Mouse (Mus musculus) heart, embryonic 13.5 days (tissue): Measurements from ENCODE around the gene Lgals9. TPM values are rescaled to one million over a fixed set of nuclear protein-coding genes. Genes with fewer than 3 reads are reported as not detected.

Experiments used
- ATAC-seq: fragments of 200-750 bp; cut with Nextera tagmentation; 2 replicates; pipeline ENCODE4 v1.8.0; 2017; ENCODE audit warnings: moderate TSS enrichment; ENCODE audit not compliant: insufficient number of reproducible peaks, low FRiP score, low TSS enrichment; ENCODE audit errors: extremely low read depth
- H3K27ac ChIP-seq: fragments of 300-500 bp; sonication (generic); replicated peaks from 2 replicates; pipeline ENCODE4 v1.5.1; 2015; ENCODE audit warnings: moderate library complexity, mild to moderate bottlenecking, inconsistent platforms
- H3K27me3 ChIP-seq: fragments of 300-500 bp; sonication (generic); replicated peaks from 2 replicates; pipeline ENCODE4 v1.6.1; 2015; ENCODE audit warnings: mild to moderate bottlenecking, inconsistent platforms
- H3K36me3 ChIP-seq: fragments of 300-500 bp; sonication (generic); 2 replicates; pipeline ENCODE4 v1.6.1; 2015; ENCODE audit warnings: mild to moderate bottlenecking, inconsistent platforms
- H3K4me1 ChIP-seq: fragments of 300-500 bp; sonication (generic); 2 replicates; pipeline ENCODE4 v1.6.1; 2015; ENCODE audit warnings: inconsistent platforms
- H3K4me2 ChIP-seq: fragments of 300-500 bp; sonication (generic); 2 replicates; pipeline ENCODE4 v1.6.1; 2015; ENCODE audit warnings: inconsistent platforms, mild to moderate bottlenecking, moderate library complexity
- H3K4me3 ChIP-seq: fragments of 300-500 bp; sonication (generic); 2 replicates; pipeline ENCODE4 v1.5.1; 2015; ENCODE audit warnings: moderate library complexity, mild to moderate bottlenecking, inconsistent platforms
- H3K9ac ChIP-seq: fragments of 300-500 bp; sonication (generic); 2 replicates; pipeline ENCODE4 v1.6.1; 2015; ENCODE audit warnings: inconsistent platforms, mild to moderate bottlenecking, moderate library complexity
- H3K9me3 ChIP-seq: fragments of 300-500 bp; sonication (generic); 2 replicates; pipeline ENCODE4 v1.6.1; 2016; ENCODE audit warnings: inconsistent platforms
- WGBS: fragments of 180-500 bp; shearing (Covaris S2); methylation state at CpG from one replicate; pipeline ENCODE4 v1.1.7; 2015; ENCODE audit warnings: mixed read lengths; 5-methylcytosine and 5-hydroxymethylcytosine counted together
- polyA plus RNA-seq: library from polyadenylated mRNA; unstranded; fragments of >200 nt; fragmentation: Nextera tagmentation; extraction: Ambion mirVana; gene quantifications from 2 replicates; pipeline ENCODE4 v1.2.1, GENCODE M21; 2015

Lgals9 gene
- polyA plus RNA-seq: 60.2 and 67.9 TPM in 2 replicates

DNA sequence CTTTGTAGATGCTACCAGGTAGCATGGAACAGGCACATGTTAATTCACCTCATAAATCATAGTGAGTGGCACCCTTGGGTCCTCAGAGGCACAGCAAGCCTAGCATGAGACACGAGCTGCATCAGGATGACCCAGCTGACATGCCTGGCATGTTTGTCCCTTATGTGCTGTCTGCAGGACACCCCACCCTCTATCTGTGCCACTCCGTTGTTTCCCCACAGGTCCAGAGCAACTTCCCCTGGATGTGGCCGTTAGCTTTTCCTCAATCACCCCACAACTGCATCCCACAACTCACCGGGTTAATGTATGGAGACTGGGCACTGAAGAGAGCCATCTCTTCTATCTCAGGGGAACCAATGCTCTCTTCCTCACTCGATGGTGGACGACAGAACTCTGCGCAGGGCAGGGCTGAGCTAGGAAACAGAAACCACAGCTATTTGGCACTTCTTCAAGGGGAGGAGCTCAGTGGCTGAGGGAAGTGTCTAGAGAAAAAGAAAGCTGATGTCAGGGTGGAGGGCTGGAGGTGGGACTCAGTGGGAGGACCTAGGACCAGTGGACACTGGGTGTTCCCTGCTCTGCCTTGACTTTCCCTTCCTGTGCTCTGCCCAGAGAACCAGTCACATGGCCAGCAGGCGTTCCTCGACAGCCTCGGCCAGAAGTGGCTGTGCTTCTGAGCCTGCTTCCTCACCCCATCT is at the start of gene Lgals9:
Gene Lgals9 (minus strand): TSS at position 464 of the 695 bp plus-strand sequence.
- Histone ChIP-seq H3K4me1 (peaks cover 9% of the 10 kb centered on the region), H3K27me3 (no peaks in the 10 kb centered on the region), H3K9ac (peak within 1 kb of the TSS; percentile 68), H3K27ac (peak within 1 kb of the TSS; percentile 53), H3K36me3 (no peaks in the 10 kb centered on the region), H3K4me2 (peak within 1 kb of the TSS; percentile 62), H3K9me3 (0 out of 2 replicates have a peak, but pooled peaks cover 8% of the 10 kb centered on the region), H3K4me3 (peak within 1 kb of the TSS; percentile 48)
- ATAC-seq: peak; percentile 8; the same call in 1 of the 2 replicates
- 46% methylated on average over 10 of the region's 10 CpGs for WGBS

GRCm38 (mm10) chr11:79033636-79034035 is 48.9 kb upstream of the Lgals9 start:
- Histone ChIP-seq H3K9ac (no peak overlapping the region), H3K36me3 (peaks cover 70% of the 10 kb centered on the region), H3K4me2 (no peak overlapping the region), H3K9me3 (no peaks in the 10 kb centered on the region), H3K27me3 (no peaks in the 10 kb centered on the region), H3K27ac (no peak overlapping the region), H3K4me3 (no peak overlapping the region), H3K4me1 (peaks cover 12% of the 10 kb centered on the region)
- WGBS: 83% methylated on average over 11 of the region's 11 CpGs
- ATAC-seq: no peak

DNA sequence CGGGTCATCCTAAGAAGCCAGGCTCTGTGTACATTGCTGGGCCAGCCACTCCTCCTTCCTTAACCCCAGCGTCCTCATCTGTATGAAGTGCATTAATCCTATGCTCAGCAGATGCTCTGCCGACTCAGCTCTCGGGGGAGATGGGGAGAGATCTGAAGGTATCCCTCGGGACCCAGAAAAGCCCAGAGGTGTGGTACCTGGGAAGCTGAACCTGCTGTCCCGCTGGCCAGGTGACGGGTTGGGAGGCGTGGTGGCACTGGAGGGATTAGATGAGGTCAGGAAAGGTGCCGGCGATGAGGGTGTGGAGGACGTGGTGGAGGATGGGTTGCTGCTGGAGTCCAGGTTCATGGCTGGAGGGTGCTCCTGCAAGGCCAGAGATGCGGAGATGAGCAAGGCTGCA is 48.3 kb upstream of the Lgals9 start:
- Histone ChIP-seq H3K4me3 (no peak overlapping the region), H3K27ac (no peak overlapping the region), H3K9me3 (no peaks in the 10 kb centered on the region), H3K4me2 (no peak overlapping the region), H3K36me3 (peaks cover 70% of the 10 kb centered on the region), H3K4me1 (peaks cover 12% of the 10 kb centered on the region), H3K9ac (0 out of 2 replicates have a peak overlapping the region, but pooled peaks have one; percentile 15), H3K27me3 (no peaks in the 10 kb centered on the region)
- ATAC-seq: no peak
- 83% methylated on average over 12 of the region's 12 CpGs for WGBS

DNA sequence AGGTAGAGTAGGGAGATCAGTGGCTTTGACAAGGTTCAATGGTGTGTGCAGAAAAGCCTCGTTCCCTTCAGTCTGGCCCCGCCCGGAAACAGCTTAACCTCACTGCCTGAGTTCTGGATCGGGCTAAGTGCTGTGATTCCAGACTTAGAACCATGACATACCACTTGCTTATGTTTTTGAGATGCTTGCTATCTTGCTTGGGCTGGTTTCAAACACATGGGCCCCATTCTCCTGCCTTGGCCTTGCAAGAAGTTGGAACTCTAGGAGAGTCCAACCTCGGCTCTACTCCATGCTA is 46.7 kb upstream of the Lgals9 start:
- Histone ChIP-seq H3K27ac (0 out of 2 replicates have a peak overlapping the region, but pooled peaks have one; percentile 16), H3K4me2 (no peak overlapping the region), H3K9ac (0 out of 2 replicates have a peak overlapping the region, but pooled peaks have one; percentile 28), H3K27me3 (no peaks in the 10 kb centered on the region), H3K4me3 (no peak overlapping the region), H3K4me1 (peaks cover 12% of the 10 kb centered on the region), H3K36me3 (peaks cover 75% of the 10 kb centered on the region), H3K9me3 (no peaks in the 10 kb centered on the region)
- 68% methylated on average over 5 of the region's 5 CpGs for WGBS
- ATAC-seq: no peak

DNA sequence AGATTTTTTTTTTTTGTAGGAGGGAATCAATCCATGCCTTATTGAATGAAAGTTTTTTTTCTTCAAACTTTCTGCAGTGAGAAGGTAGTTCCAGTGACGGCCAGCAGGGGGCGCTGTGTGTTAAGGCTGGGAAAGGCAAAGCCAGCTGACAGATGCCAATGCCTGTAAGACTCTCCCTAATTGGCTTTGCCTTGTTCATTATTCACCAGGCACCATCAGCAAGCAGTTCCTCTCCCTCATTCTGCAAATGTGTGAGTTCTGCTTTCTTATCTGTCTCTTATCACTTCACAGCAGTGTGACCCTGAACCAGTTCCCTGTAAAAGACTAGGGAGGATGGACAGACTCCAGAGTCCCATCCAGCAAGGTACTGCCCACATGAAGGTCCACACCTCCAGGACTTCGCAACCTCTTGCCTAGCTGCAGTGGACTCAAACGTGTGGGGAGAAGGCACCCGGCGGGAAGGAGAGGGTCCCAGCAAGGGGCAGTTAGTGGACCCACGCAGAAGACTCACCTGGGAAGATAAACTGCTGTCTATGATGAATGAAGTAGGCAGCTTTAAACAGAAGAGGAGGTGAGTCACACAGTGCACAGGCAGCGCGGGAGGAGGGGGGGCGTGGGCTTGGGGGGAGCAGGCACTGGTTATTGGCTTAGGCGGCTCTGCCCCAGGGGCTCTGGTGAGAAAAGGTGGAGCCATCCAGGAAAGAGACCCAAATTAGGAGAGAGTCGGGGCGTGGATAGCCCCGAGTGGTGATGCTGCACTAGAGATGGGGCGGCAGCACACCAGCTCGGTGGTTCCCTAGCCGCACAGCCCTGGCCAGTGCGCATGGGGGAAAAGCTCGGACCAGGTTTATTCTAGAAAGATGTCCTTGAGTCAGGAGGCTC is 46.1 kb upstream of the Lgals9 start:
- Histone ChIP-seq H3K4me1 (peaks cover 12% of the 10 kb centered on the region), H3K4me2 (no peak overlapping the region), H3K36me3 (peaks cover 75% of the 10 kb centered on the region), H3K9ac (peak overlapping the region; percentile 28; the same call in 1 of the 2 replicates), H3K27me3 (no peaks in the 10 kb centered on the region), H3K9me3 (no peaks in the 10 kb centered on the region), H3K27ac (0 out of 2 replicates have a peak overlapping the region, but pooled peaks have one; percentile 16), H3K4me3 (no peak overlapping the region)
- WGBS: 25% methylated on average over 19 of the region's 19 CpGs
- ATAC-seq: no peak

GRCm38 (mm10) chr11:79023751-79024150 is 39.0 kb upstream of the Lgals9 start:
- 62% methylated on average over 6 of the region's 6 CpGs for WGBS
- Histone ChIP-seq H3K4me2 (peak overlapping the region; percentile 44), H3K36me3 (peaks cover 76% of the 10 kb centered on the region), H3K27me3 (no peaks in the 10 kb centered on the region), H3K9ac (peak overlapping the region; percentile 40; the same call in 1 of the 2 replicates), H3K4me1 (peaks cover 30% of the 10 kb centered on the region), H3K27ac (peak overlapping the region; percentile 74), H3K4me3 (no peak overlapping the region), H3K9me3 (no peaks in the 10 kb centered on the region)
- no peak for ATAC-seq

- Histone ChIP-seq H3K4me3 (no peak overlapping the region), H3K4me2 (peak overlapping the region; percentile 44), H3K9me3 (no peaks in the 10 kb centered on the region), H3K4me1 (peaks cover 30% of the 10 kb centered on the region), H3K36me3 (peaks cover 77% of the 10 kb centered on the region), H3K27ac (peak overlapping the region; percentile 74), H3K27me3 (no peaks in the 10 kb centered on the region), H3K9ac (peak overlapping the region; percentile 40)
- no peak for ATAC-seq
- WGBS: 23% methylated on average over 7 of the region's 7 CpGs
Measured at GRCm38 (mm10) chr11:79023342-79023741, 38.6 kb upstream of the Lgals9 start.

DNA sequence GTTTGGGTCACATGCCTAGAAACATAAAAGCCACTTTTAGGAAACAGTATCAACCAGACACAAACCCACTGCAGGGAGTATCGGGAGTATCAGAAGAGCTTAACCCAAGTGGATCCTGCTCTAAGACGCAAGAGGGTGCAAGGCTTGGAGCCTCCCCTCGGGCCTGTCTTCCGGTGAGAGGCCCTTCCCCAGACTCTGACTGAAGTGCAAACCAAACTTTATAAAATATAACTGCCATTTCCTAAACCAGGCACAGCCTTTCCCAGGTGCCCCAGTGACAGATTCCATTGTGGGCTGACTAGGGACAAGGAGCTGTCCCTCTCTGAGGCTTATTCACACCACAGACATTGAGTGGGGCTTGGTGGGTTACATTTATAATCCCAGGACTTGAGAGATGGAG is 38.1 kb upstream of the Lgals9 start:
- Histone ChIP-seq H3K4me2 (peak overlapping the region; percentile 44), H3K36me3 (peaks cover 78% of the 10 kb centered on the region), H3K9ac (peak overlapping the region; percentile 40; the same call in 1 of the 2 replicates), H3K9me3 (no peaks in the 10 kb centered on the region), H3K4me1 (peaks cover 30% of the 10 kb centered on the region), H3K27ac (peak overlapping the region; percentile 74), H3K4me3 (no peak overlapping the region), H3K27me3 (no peaks in the 10 kb centered on the region)
- ATAC-seq: no peak
- 83% methylated on average over 4 of the region's 4 CpGs for WGBS

GRCm38 (mm10) chr11:79020535-79021045 is 35.8 kb upstream of the Lgals9 start:
- H3K4me3 ChIP-seq: no peak overlapping the region
- no peaks in the 10 kb centered on the region for H3K27me3 ChIP-seq
- H3K4me1 ChIP-seq: peaks cover 42% of the 10 kb centered on the region
- no peak for ATAC-seq
- H3K36me3 ChIP-seq: peaks cover 77% of the 10 kb centered on the region
- 0 out of 2 replicates have a peak overlapping the region, but pooled peaks have one; percentile 20 for H3K9ac ChIP-seq
- no peaks in the 10 kb centered on the region for H3K9me3 ChIP-seq
- 0 out of 2 replicates have a peak overlapping the region, but pooled peaks have one; percentile 17 for H3K27ac ChIP-seq
- no peak overlapping the region for H3K4me2 ChIP-seq
- WGBS: 74% methylated on average over 21 of the region's 21 CpGs

DNA sequence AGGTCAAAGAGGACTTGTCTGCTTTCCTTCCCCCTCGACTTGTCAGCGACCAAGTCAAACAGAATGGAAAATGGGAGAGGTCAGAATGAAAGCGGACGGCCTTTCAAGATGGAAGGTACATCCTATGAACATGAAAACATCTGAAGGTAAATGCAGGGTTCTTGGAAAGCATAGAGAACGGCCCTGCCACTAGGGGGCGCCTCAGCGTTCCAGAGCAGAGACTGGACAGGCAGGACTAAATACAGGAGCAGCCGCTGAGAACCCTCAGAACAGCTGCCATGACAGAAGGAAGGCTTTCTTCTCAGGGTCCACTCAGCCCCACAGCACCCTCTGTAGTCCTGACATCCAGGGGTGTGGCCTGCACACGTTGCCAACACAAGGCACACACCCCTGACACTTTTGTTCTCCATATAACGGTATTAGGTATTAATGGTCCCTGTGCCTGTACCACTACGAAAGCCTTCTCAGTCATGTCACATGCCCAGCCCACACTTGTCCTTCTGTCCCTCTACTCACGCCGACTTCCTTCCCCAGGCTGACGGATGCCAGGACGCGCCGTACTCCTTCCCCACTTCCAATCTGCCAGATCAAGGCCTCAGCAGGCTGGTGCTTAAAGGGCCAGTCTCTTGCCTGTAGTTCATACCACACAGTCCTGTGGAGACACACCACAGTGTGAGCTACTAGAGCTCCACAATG is 35.2 kb upstream of the Lgals9 start:
- Histone ChIP-seq H3K27ac (peak overlapping the region; percentile 17; the same call in 1 of the 2 replicates), H3K4me3 (no peak overlapping the region), H3K4me1 (peaks cover 46% of the 10 kb centered on the region), H3K27me3 (no peaks in the 10 kb centered on the region), H3K4me2 (no peak overlapping the region), H3K9me3 (no peaks in the 10 kb centered on the region), H3K36me3 (peaks cover 76% of the 10 kb centered on the region), H3K9ac (0 out of 2 replicates have a peak overlapping the region, but pooled peaks have one; percentile 20)
- 64% methylated on average over 17 of the region's 17 CpGs for WGBS
- no peak for ATAC-seq
